Mouse (Mus musculus) cerebellum, adult 11-12 months (tissue): ENCODE results near the gene Spag6.
A peak's percentile ranks its signal among the peaks of the same experiment; 100 is the strongest.

Experiments used
- DNase-seq: peaks from one replicate; pipeline ENCODE4 v3.0.0; 2022

The Spag6 gene

DNA sequence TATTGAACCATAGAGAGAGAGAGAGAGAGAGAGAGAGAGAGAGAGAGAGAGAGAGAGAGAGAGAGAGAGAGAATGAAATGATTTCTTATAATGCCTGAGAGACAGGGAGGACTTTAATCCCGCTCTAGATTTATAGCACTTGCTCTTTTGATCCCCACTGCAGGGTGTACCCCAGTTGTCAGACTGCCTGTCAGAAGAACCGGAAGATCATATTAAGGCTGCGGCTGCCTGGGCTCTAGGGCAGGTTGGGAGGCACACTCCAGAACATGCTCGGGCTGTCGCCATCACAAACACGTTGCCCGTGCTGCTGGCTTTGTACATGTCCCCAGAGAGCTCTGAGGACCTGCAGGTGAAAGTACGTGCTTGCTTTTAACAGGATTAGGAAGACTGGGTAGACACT, 43.2 kb downstream of the Spag6 start:
- DNase-seq: no peak

DNA sequence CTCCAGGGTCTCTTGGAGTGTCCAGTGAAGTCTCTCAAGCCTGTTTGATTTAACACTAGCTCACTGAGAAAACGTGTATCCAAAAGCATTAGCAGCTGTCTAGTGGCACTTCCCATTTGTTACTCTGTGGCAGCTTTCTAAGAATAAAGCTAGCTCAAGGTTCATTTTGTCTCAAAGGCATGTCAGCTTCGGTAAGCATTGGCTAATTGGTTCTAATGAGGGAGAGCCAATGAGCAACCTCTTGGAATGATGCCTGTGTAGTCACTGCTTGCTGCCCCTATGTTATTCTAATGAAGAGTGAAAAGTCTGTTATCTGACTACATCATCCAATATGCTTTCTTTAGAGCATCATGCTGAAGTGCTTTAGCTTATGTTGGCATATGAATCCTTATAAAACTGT, 45.4 kb downstream of the Spag6 start:
- DNase-seq: no peak

DNA sequence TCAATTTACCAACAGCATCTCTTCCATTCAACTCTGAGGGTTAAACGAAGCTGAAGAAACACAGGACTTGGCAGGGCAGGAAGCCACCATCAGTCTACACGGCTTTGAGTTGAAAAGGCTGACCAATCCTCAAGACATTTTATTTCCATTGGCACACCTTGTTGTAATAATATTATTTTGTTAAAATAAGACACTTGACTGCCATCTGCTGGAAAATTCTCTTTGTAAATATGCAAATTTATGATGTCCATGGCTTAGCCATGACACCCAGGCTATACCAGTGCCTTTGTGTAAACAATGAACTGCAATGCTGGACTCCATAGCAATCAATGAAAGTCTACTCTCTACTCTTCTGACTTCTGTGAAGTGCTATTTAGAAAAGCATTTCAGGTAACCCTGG, 62.3 kb downstream of the Spag6 start:
- no peak for DNase-seq

DNA sequence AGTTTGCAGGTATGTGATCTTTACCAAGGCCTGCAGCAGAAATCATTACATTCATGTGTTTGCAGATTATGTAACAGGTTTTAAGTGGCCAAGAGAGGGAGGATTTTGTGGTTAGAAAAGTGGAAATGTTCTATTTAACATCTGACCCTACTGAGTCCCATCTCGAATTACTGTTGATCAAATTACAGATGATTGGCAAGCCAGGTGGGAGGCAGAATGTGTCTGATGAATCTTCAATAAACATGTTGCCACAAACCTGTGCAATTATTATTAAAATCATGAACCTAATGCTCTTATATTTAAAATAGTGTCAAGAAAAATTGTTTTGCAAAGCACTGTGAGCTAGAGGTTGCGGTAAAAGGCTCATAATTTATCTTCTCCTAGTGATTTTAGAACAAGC, 71.0 kb downstream of the Spag6 start:
- no peak for DNase-seq

DNA sequence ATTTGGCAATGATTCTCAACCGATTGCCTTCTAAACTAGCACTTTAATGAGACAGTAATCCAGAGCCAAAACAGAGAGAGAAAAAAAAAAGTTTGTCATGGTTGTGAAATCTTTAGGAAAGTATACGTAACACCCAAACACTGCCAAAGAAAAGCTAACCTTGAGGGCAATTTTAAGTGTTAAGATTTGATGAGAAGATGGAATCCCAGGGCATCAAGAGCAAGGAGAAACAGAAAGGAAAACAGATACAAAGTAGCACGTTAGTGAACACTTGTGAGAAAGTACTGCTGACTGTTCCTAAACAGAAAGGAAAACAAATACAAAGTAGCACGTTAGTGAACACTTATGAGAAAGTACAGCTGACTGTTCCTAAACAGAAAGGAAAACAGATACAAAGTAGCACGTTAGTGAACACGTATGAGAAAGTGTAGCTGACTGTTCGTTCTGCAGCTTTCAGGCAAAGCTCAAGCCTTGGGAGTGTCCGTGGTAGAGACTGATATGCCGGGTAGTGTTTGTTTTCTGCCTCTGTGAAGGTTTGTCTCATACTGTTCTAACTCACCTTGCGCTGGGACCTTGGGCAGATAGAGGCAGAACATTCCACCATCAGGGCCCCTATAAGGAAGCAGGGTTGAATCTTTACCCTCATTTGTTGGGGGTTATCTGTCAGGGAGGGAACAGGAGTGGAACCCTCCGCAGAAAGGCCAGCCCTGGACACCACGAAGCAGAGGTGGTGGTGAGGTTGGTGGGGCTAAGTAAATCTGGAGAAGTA, 71.8 kb downstream of the Spag6 start:
- no peak for DNase-seq

DNA sequence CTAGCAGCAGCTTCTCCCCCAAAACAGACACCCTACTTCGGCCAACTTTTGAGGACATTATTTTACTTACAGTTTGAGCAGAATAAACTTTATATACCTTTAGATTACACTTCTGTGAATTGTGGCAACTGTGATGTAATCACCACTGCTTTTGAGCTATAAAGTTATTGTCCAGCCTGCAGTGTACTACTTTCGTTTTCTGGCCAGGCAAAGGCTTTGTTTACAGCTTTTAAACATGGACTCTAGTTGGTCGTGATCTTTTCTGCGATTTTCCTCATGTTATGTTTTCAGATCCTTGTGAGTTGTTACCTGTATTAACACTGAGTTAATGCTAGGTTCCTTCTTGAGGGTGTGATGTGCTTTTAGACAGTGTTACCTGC, 72.6 kb downstream of the Spag6 start:
- DNase-seq: no peak

DNA sequence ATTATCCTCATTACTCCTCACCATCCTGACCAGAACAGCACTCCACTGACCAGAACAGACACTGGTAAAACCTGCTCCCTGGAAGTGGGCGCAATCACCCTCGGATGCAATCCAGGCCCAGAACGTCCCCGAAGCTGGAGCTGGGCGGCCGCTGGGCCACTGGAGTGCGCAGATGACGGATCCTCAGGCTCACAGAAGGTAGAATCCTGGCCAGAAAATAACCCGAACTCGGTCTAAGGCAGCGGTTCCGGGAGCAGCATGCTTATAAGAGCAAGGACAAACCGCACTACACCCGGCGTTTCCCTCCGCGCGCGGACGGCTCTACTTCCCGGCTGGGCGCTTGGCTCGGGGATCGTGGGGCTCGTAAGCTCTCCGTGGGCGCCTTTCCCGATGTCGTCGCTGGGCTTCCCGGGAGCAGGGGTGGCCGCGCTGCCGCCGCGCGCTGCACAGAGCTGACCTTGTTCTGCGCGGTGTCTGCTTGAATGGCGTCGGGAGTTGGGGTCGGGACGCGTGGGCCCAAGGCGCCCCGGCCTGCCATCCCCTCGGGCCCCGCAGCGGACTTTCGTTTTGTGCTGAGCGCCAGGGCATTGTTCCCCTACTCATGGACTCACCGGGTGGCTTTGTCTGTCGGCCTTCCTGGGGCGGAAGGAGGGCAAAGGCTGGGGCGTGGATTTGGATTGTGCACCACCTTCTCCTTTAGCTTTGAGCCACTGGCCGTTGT, 73.1 kb downstream of the Spag6 start:
- peak; percentile 69 for DNase-seq

DNA sequence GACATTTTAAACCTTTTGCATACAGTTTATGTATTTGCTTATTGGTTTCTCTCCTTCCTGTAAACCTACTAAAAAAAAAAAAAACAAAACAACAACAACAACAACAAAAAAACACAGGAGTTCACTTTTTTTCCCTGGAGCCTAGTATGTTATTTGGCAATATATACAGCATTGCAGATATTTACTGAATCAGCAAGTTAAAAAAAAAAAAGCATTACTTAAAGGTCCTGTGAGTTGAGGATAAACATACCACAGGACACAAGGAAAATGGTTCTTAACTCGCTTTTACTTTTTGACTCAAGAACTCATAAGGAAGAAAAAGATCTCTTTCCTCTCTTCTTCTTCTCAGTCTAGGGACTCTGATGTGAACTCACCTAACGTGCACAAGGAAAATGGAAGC, 74.6 kb downstream of the Spag6 start:
- DNase-seq: no peak

DNA sequence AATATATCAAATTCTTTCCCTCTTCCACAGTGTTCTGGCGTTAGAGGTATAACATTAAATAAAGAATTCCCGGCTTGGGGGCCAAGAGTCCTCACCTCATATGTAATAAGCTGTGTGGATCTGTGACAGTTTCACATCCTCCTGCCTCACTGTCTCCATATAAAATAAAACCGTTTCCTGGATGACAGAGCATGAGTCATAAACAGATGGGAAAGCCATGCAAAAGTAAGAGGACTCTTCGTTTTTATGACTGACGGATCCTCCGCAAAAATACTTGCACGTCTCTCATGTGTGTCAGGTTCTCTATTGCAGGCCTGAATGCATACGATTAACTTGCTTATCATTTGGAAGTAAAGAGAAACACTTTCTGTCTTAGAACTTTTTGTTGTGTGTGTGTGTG, 78.6 kb downstream of the Spag6 start:
- DNase-seq: no peak

DNA sequence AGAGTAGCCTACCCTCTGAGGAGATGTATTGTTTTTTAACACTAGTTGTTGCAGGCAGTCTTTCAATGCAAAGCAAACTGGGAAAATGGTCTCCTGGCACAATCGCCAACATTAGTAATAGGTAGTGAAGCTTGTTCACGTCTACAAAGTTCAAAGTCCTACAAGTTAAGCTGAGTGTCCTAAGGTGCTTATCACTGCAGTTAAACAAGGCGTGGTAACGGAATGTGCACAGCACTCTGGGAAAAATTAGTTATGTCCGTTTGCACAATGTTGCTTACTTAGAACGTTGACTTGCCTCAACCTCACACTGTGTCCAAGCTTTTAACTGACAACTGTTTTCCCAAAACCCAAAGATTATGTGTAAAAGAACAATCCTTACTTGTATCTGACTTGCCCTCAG, 80.5 kb downstream of the Spag6 start:
- DNase-seq: no peak

DNA sequence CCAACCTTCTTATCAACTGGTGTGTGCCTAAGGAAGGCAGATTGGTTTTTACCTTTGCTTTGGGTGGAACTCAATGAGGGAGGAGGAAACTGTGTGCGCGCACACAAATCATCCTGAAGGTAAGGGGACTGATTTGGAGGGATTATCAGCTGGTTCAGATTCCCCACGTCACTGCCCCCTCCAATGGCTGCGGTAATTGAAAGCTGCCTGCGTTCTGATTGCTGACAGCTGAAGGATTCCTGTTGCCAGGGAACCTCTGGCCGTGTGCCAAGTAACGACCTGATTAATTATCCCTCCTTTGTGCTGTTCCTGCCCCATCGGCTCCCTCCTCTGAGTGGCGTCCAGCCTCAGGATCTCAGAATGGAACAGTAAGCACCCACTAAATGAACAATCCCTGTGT, 84.4 kb downstream of the Spag6 start:
- no peak for DNase-seq

DNA sequence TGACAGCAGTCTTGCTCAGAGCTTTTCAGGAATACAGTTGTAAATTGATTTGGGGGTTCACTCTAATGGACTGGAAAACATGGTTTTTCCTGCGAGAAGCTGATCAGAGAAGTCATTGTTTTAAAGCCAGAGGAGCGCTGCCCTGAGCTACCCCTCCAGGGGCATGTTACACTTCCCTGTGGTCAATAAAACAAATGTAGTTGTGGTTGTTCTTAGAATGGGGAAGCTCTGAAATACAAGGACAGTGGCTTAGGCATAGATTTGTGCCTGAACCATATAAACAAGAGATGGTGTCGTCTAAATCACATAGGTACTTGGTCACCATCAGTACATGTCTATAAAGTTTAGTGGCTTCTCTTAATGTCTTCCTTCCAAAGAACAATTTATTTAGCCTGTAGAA, 86.0 kb downstream of the Spag6 start:
- no peak for DNase-seq

DNA sequence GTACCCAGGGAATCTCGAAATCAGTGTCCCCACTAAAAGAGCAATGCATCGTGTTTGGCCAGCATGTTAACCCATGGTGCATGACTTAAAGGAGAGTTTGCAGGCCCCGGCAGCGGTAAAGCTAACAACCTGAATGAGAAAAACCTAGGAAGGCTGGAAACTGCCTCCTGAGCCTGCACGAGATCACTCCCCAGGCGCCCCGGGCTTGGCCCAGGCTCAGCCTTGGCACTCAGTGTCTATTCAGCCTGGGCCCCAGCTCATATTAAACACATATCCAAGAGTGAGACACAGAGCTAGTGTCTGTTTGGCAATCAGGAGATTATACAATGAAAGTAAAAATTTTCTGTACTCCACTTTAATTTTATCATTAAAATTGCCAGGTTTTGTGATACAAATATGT, 87.5 kb downstream of the Spag6 start:
- DNase-seq: no peak

DNA sequence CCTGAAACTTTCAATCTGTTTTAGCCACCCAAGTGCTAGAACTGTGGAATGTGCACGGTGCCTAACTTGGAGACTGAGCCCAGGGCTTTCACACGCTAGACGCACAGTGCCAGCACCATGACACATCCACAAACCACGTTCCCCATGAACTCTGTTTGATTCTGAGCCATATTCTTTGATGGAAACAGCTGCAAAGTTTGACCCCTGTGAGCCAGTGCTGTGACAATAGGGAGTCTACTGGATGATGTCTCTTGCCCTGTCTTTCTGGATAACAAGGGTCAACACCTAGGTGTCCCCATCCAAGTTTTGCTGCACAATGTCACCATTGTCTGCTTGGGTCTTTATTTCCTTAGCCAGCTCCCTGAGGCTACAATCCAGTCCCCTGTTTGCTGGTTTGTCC, 100.4 kb downstream of the Spag6 start:
- no peak for DNase-seq

DNA sequence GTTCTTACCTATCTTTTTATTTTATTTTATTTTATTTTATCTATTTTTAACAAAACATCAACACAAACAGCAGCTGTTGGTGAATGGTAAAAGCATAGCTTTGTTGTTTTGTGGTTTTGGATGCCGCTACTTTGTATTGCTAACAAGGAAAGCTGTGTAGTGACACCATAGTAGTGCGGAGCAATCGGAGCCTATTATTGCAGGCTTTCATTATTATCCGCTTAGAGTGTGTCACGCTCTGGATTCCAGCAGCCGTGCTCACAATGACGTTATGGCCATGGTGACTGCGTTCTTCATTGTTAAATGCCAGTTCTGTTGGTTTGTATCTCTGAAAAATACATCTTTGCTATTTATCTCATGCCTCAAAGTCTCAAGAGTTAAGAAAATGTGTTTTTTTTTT, 103.9 kb downstream of the Spag6 start:
- no peak for DNase-seq

DNA sequence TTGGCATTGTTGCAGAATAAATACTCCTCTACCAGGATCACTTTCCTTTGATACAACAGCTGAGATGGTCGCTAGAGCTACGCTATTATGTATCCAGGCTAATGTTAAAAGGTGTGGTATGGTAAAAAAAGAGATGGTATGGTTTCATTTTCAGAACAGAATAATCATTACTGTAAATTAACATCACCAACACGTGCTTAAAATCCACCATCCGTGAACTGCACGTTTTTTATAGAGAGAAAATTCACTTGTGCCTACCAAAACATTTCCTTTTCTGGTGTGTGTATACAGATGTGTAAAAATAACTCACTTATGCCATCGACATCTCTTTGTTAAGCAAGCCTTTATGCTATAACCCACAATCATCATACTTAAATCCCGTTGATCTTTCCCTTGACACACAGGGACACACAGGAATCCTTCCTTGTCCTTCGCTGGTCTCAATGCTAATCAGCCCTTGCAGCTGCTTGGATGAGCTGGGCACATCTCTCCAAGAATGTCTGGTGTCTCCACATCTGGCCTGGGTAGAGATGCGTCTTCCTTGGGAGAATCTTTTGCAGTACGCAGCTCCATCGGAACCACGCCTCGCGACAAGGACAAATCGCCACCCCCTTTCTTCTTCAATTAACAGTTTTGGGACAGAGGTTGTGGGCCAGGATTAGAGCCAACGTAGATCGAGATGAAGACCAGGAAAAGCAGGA, 105.6 kb downstream of the Spag6 start:
- no peak for DNase-seq
